Mouse (Mus musculus) brown adipose tissue, adult 24 weeks (tissue): ENCODE data around the gene Ptgds. TPM values are rescaled to one million over a fixed set of nuclear protein-coding genes. Genes with fewer than 3 reads are reported as not detected.

Experiments used
- H3K27ac ChIP-seq: fragments of 200-500 bp; replicated peaks from 2 replicates; pipeline ENCODE4 v1.5.1; 2012; ENCODE audit warnings: low read depth, mild to moderate bottlenecking, low read length
- H3K4me1 ChIP-seq: fragments of 200-500 bp; 2 replicates; pipeline ENCODE4 v1.6.1; 2012; ENCODE audit warnings: low read length, mixed read lengths; ENCODE audit not compliant: control insufficient read depth, insufficient read depth, insufficient read length
- H3K4me3 ChIP-seq: fragments of 200-500 bp; 2 replicates; pipeline ENCODE4 v1.5.1; 2012; ENCODE audit warnings: low read depth, mild to moderate bottlenecking, low read length, moderate library complexity; ENCODE audit not compliant: insufficient read depth
- polyA plus RNA-seq: library from polyadenylated mRNA; stranded (reverse); fragments of >200 nt; gene quantifications from 2 replicates; pipeline ENCODE4 v1.2.4, GENCODE M21; 2012; ENCODE audit not compliant: missing spikeins, insufficient read depth, insufficient read length

Ptgds gene
- polyA plus RNA-seq, 1 experiment: 46.8 TPM

- Histone ChIP-seq H3K4me3 (no peak overlapping the region), H3K4me1 (peaks cover 22% of the 10 kb centered on the region), H3K27ac (peak overlapping the region; percentile 68)
Observed at GRCm38 (mm10) chr2:25465816-25466635, 3.8 kb downstream of the Ptgds start.

- Histone ChIP-seq H3K4me3 (no peak overlapping the region), H3K4me1 (peaks cover 22% of the 10 kb centered on the region), H3K27ac (peak overlapping the region; percentile 68)
Observed at GRCm38 (mm10) chr2:25465256-25465655, 4.6 kb downstream of the Ptgds start.

- Histone ChIP-seq H3K4me3 (no peak overlapping the region), H3K27ac (no peak overlapping the region), H3K4me1 (peaks cover 22% of the 10 kb centered on the region)
Observed at GRCm38 (mm10) chr2:25463630-25464029, 6.2 kb downstream of the Ptgds start.

GRCm38 (mm10) chr2:25461407-25461806 lies 8.4 kb downstream of the Ptgds start:
- Histone ChIP-seq H3K4me3 (peak overlapping the region; percentile 43), H3K27ac (peak overlapping the region; percentile 74)

GRCm38 (mm10) chr2:25460551-25461309 lies 9.1 kb downstream of the Ptgds start, which contains the start of gene Paxx:
Paxx (minus strand) TSS chr2:25461094.
- peak within 1 kb of the TSS; percentile 96 for H3K4me3 ChIP-seq
- peaks cover 18% of the 10 kb centered on the region for H3K4me1 ChIP-seq
- H3K27ac ChIP-seq: peak within 1 kb of the TSS; percentile 90

More at GRCm38 (mm10) chr2:25461407-25461806, 8.4 kb downstream of the Ptgds start:
- H3K4me1 ChIP-seq: peaks cover 22% of the 10 kb centered on the region

- peak overlapping the region; percentile 96 for H3K4me3 ChIP-seq
- peak overlapping the region; percentile 90 for H3K27ac ChIP-seq
- H3K4me1 ChIP-seq: peaks cover 12% of the 10 kb centered on the region
Observed at GRCm38 (mm10) chr2:25460135-25460534, 9.7 kb downstream of the Ptgds start.

GRCm38 (mm10) chr2:25458911-25459310 lies 10.9 kb downstream of the Ptgds start:
- Histone ChIP-seq H3K27ac (no peak overlapping the region), H3K4me3 (peak overlapping the region; percentile 96; the same call in 1 of the 2 replicates), H3K4me1 (peaks cover 10% of the 10 kb centered on the region)

GRCm38 (mm10) chr2:25457022-25457896 lies 12.6 kb downstream of the Ptgds start:
- Histone ChIP-seq H3K4me1 (peaks cover 10% of the 10 kb centered on the region), H3K27ac (no peak overlapping the region), H3K4me3 (no peak overlapping the region)

GRCm38 (mm10) chr2:25456205-25456953 lies 13.5 kb downstream of the Ptgds start, which contains the start of gene Clic3:
Clic3 (plus strand) TSS chr2:25456838.
- Histone ChIP-seq H3K27ac (no peak within 1 kb of the TSS), H3K4me1 (peaks cover 3% of the 10 kb centered on the region), H3K4me3 (no peak within 1 kb of the TSS)

GRCm38 (mm10) chr2:25452951-25453350 lies 16.9 kb downstream of the Ptgds start:
- Histone ChIP-seq H3K4me1 (no peaks in the 10 kb centered on the region; the same call in 1 of the 2 replicates), H3K4me3 (no peak overlapping the region), H3K27ac (no peak overlapping the region)

GRCm38 (mm10) chr2:25450853-25451647 lies 18.8 kb downstream of the Ptgds start:
- Histone ChIP-seq H3K4me1 (no peaks in the 10 kb centered on the region), H3K27ac (no peak overlapping the region), H3K4me3 (no peak overlapping the region)

GRCm38 (mm10) chr2:25442682-25443081 lies 27.2 kb downstream of the Ptgds start:
- Histone ChIP-seq H3K4me3 (no peak overlapping the region), H3K27ac (no peak overlapping the region), H3K4me1 (no peaks in the 10 kb centered on the region)

- H3K27ac ChIP-seq: no peak overlapping the region
- no peak overlapping the region for H3K4me3 ChIP-seq
- H3K4me1 ChIP-seq: no peaks in the 10 kb centered on the region
Observed at GRCm38 (mm10) chr2:25441067-25441466, 28.8 kb downstream of the Ptgds start.
